Mouse (Mus musculus): ENCODE measurements around the gene Greb1. TPM values are rescaled to one million over a fixed set of nuclear protein-coding genes. Genes with fewer than 3 reads are reported as not detected.

Greb1 gene
- total RNA-seq, 1 experiment = 3.2 TPM

GRCm38 (mm10) chr12:16769601-16770165 lies 31.0 kb downstream of the Greb1 start:
- no peaks in the 10 kb centered on the region for H3K9me3 ChIP-seq (ENCODE audit: control insufficient read depth, insufficient read depth, low read depth, low read length)
- in situ Hi-C loops (cut with MboI; ENCODE audit: low sequenced_read_pairs in 2 of 2, unreplicated experiment in 2 of 2) = no loop called here
- no peak overlapping the region for H3K27ac ChIP-seq (ENCODE audit: insufficient read depth, low read depth, low read length, poor library complexity, severe bottlenecking)
- no peak overlapping the region for H3K4me3 ChIP-seq (ENCODE audit: insufficient read depth in 1 of 2, low read depth in 1 of 2, low read length in 2 of 2, poor library complexity in 1 of 2, severe bottlenecking in 1 of 2)
- DNase-seq (ENCODE audit: low read depth, low spot score) = no peak
- H3K4me1 ChIP-seq (ENCODE audit: control insufficient read depth in 2 of 2, insufficient read depth in 2 of 2, low read length in 2 of 2, poor library complexity in 1 of 2) = peaks cover 3 to 4% of the 10 kb centered on the region in 2 experiments; a peak in 3 of 4 replicates
- no peaks in the 10 kb centered on the region for H3K36me3 ChIP-seq (ENCODE audit: control insufficient read depth, insufficient read depth, low read length, poor library complexity, severe bottlenecking)
- no peak overlapping the region for H3K9ac ChIP-seq (ENCODE audit: insufficient read depth, low read depth, low read length, poor library complexity, severe bottlenecking)
- no peak for TF ChIP-seq CHD2 (IDR thresholded peaks at IDR 0.05; ENCODE audit: low read depth, low read length)
- no peak for TF ChIP-seq ZNF384 (IDR thresholded peaks at IDR 0.05; ENCODE audit: low read depth, low read length)
- no peak for TF ChIP-seq ZC3H11A (IDR thresholded peaks at IDR 0.05; ENCODE audit: borderline replicate concordance, low read depth, low read length)
- TF ChIP-seq MAFK (IDR thresholded peaks at IDR 0.05; ENCODE audit: insufficient read depth, low read depth, low read length) = no peak
- no peak for TF ChIP-seq HCFC1 (IDR thresholded peaks at IDR 0.05; ENCODE audit: borderline replicate concordance, insufficient read depth, low read length)

GRCm38 (mm10) chr12:16768711-16769110 lies 32.0 kb downstream of the Greb1 start:
- no peak for DNase-seq (ENCODE audit: low read depth, low spot score)
- Histone ChIP-seq H3K9ac (ENCODE audit: insufficient read depth, low read depth, low read length, poor library complexity, severe bottlenecking) (no peak overlapping the region), H3K27ac (ENCODE audit: insufficient read depth, low read depth, low read length, poor library complexity, severe bottlenecking) (no peak overlapping the region), H3K4me3 (ENCODE audit: insufficient read depth in 1 of 2, low read depth in 1 of 2, low read length in 2 of 2, poor library complexity in 1 of 2, severe bottlenecking in 1 of 2) (no peak overlapping the region), H3K9me3 (ENCODE audit: control insufficient read depth, insufficient read depth, low read depth, low read length) (no peaks in the 10 kb centered on the region), H3K4me1 (ENCODE audit: control insufficient read depth in 2 of 2, insufficient read depth in 2 of 2, low read length in 2 of 2, poor library complexity in 1 of 2) (peaks cover 3 to 4% of the 10 kb centered on the region in 2 experiments; a peak in 3 of 4 replicates), H3K36me3 (ENCODE audit: control insufficient read depth, insufficient read depth, low read length, poor library complexity, severe bottlenecking) (no peaks in the 10 kb centered on the region)
- in situ Hi-C loops (cut with MboI; ENCODE audit: low sequenced_read_pairs in 2 of 2, unreplicated experiment in 2 of 2) = no loop called here
- TF ChIP-seq ZNF384 (IDR thresholded peaks at IDR 0.05; ENCODE audit: low read depth, low read length) = no peak
- TF ChIP-seq ZC3H11A (IDR thresholded peaks at IDR 0.05; ENCODE audit: borderline replicate concordance, low read depth, low read length) = no peak
- no peak for TF ChIP-seq HCFC1 (IDR thresholded peaks at IDR 0.05; ENCODE audit: borderline replicate concordance, insufficient read depth, low read length)
- TF ChIP-seq MAFK (IDR thresholded peaks at IDR 0.05; ENCODE audit: insufficient read depth, low read depth, low read length) = no peak
- no peak for TF ChIP-seq CHD2 (IDR thresholded peaks at IDR 0.05; ENCODE audit: low read depth, low read length)

GRCm38 (mm10) chr12:16768251-16768650 lies 32.4 kb downstream of the Greb1 start:
- TF ChIP-seq HCFC1 (IDR thresholded peaks at IDR 0.05; ENCODE audit: borderline replicate concordance, insufficient read depth, low read length) (no peak), ZNF384 (IDR thresholded peaks at IDR 0.05; ENCODE audit: low read depth, low read length) (no peak)
- H3K4me1 ChIP-seq (ENCODE audit: control insufficient read depth in 2 of 2, insufficient read depth in 2 of 2, low read length in 2 of 2, poor library complexity in 1 of 2) = peaks cover 3 to 4% of the 10 kb centered on the region in 2 experiments; a peak in 3 of 4 replicates
- H3K36me3 ChIP-seq (ENCODE audit: control insufficient read depth, insufficient read depth, low read length, poor library complexity, severe bottlenecking) = no peaks in the 10 kb centered on the region
- no peak overlapping the region for H3K9ac ChIP-seq (ENCODE audit: insufficient read depth, low read depth, low read length, poor library complexity, severe bottlenecking)
- in situ Hi-C loops (cut with MboI; ENCODE audit: low sequenced_read_pairs in 2 of 2, unreplicated experiment in 2 of 2) = no loop called here
- no peak for DNase-seq (ENCODE audit: low read depth, low spot score)
- no peak overlapping the region for H3K27ac ChIP-seq (ENCODE audit: insufficient read depth, low read depth, low read length, poor library complexity, severe bottlenecking)
- H3K9me3 ChIP-seq (ENCODE audit: control insufficient read depth, insufficient read depth, low read depth, low read length) = no peaks in the 10 kb centered on the region
- H3K4me3 ChIP-seq (ENCODE audit: insufficient read depth in 1 of 2, low read depth in 1 of 2, low read length in 2 of 2, poor library complexity in 1 of 2, severe bottlenecking in 1 of 2) = no peak overlapping the region

- no peaks in the 10 kb centered on the region for H3K4me1 ChIP-seq (ENCODE audit: control insufficient read depth in 2 of 2, insufficient read depth in 2 of 2, low read length in 2 of 2, poor library complexity in 1 of 2)
- no peak overlapping the region for H3K27ac ChIP-seq (ENCODE audit: insufficient read depth, low read depth, low read length, poor library complexity, severe bottlenecking)
- DNase-seq (ENCODE audit: low read depth, low spot score) = no peak
- in situ Hi-C loops (cut with MboI; ENCODE audit: low sequenced_read_pairs in 2 of 2, unreplicated experiment in 2 of 2) = no loop called here
- no peak overlapping the region for H3K4me3 ChIP-seq (ENCODE audit: insufficient read depth in 1 of 2, low read depth in 1 of 2, low read length in 2 of 2, poor library complexity in 1 of 2, severe bottlenecking in 1 of 2)
- H3K36me3 ChIP-seq (ENCODE audit: control insufficient read depth, insufficient read depth, low read length, poor library complexity, severe bottlenecking) = no peaks in the 10 kb centered on the region
- no peaks in the 10 kb centered on the region for H3K9me3 ChIP-seq (ENCODE audit: control insufficient read depth, insufficient read depth, low read depth, low read length)
- no peak for TF ChIP-seq HCFC1 (IDR thresholded peaks at IDR 0.05; ENCODE audit: borderline replicate concordance, insufficient read depth, low read length)
- no peak for TF ChIP-seq ZC3H11A (IDR thresholded peaks at IDR 0.05; ENCODE audit: borderline replicate concordance, low read depth, low read length)
- TF ChIP-seq MAFK (IDR thresholded peaks at IDR 0.05; ENCODE audit: insufficient read depth, low read depth, low read length) = no peak
- TF ChIP-seq ZNF384 (IDR thresholded peaks at IDR 0.05; ENCODE audit: low read depth, low read length) = no peak
- TF ChIP-seq CHD2 (IDR thresholded peaks at IDR 0.05; ENCODE audit: low read depth, low read length) = no peak
- H3K9ac ChIP-seq (ENCODE audit: insufficient read depth, low read depth, low read length, poor library complexity, severe bottlenecking) = no peak overlapping the region
These were observed 35.8 kb downstream of the Greb1 start for GRCm38 (mm10) chr12:16764776-16765445.
